ENCODE assay signal across 22 mouse cellular contexts in genomic region chr4:123558496-123558895, GRCm38 (mm10).
"Had no signal": no experiment of that assay in that cellular context is flagged by ENCODE, and none has a peak within 500 bp of the region (broad histone marks: within the 10 kb centered on the region; RNA-seq: fewer than 3 reads in every experiment).

No protein-coding gene starts in this region.

- H3K4me3 ChIP-seq: intestine, embryonic 15.5 days; kidney, embryonic 15.5 days; limb, embryonic 10.5 days; limb, embryonic 13.5 days; liver, embryonic 13.5 days; megakaryocyte, embryonic 14.5 days; midbrain, embryonic 10.5 days; midbrain, embryonic 15.5 days had no signal

- ATAC-seq: intestine, embryonic 15.5 days; midbrain, embryonic 15.5 days had no signal

- H3K4me1 ChIP-seq: limb, embryonic 13.5 days had no signal

- H3K9ac ChIP-seq: intestine, embryonic 15.5 days; kidney, embryonic 15.5 days; limb, embryonic 13.5 days; liver, embryonic 13.5 days; midbrain, embryonic 15.5 days had no signal

- H3K9me3 ChIP-seq: intestine, embryonic 15.5 days; kidney, embryonic 15.5 days; limb, embryonic 10.5 days; limb, embryonic 13.5 days; liver, embryonic 13.5 days; megakaryocyte, embryonic 14.5 days; midbrain, embryonic 10.5 days; midbrain, embryonic 15.5 days had no signal

- H3K36me3 ChIP-seq: intestine, embryonic 15.5 days; kidney, embryonic 15.5 days; limb, embryonic 10.5 days; limb, embryonic 13.5 days; liver, embryonic 13.5 days; midbrain, embryonic 10.5 days; midbrain, embryonic 15.5 days had no signal

- H3K27me3 ChIP-seq: intestine, embryonic 15.5 days; kidney, embryonic 15.5 days; limb, embryonic 13.5 days; liver, embryonic 13.5 days; megakaryocyte, embryonic 14.5 days; midbrain, embryonic 15.5 days had no signal

- DNase-seq: kidney, adult 11 months; kidney, adult 8-10 months; kidney, postnatal 10 days; kidney, postnatal 36 days; layer of hippocampus, postnatal 36 days; liver; liver, embryonic 13.5 days; lung, adult 2 months; lung, postnatal 36 days; right cerebral cortex, adult 18-20 months; right cerebral cortex, postnatal 14 days; right cerebral cortex, postnatal 4 days; spleen, adult 18-20 months; thymus, adult 18-20 months; thymus, postnatal 36 days had no signal

- H3K4me2 ChIP-seq: intestine, embryonic 15.5 days; kidney, embryonic 15.5 days; limb, embryonic 13.5 days; liver, embryonic 13.5 days; midbrain, embryonic 15.5 days had no signal

- H3K27ac ChIP-seq: intestine, embryonic 15.5 days; kidney, embryonic 15.5 days; limb, embryonic 10.5 days; limb, embryonic 13.5 days; liver, embryonic 13.5 days; midbrain, embryonic 10.5 days; midbrain, embryonic 15.5 days had no signal
